Mouse (Mus musculus): ENCODE data around the gene Zfp511. TPM values are rescaled to one million over a fixed set of nuclear protein-coding genes. Genes with fewer than 3 reads are reported as not detected.
A peak's percentile ranks its signal among the peaks of the same experiment; 100 is the strongest.

The Zfp511 gene
- polyA plus RNA-seq, 1 experiment: 4.6 TPM

DNA sequence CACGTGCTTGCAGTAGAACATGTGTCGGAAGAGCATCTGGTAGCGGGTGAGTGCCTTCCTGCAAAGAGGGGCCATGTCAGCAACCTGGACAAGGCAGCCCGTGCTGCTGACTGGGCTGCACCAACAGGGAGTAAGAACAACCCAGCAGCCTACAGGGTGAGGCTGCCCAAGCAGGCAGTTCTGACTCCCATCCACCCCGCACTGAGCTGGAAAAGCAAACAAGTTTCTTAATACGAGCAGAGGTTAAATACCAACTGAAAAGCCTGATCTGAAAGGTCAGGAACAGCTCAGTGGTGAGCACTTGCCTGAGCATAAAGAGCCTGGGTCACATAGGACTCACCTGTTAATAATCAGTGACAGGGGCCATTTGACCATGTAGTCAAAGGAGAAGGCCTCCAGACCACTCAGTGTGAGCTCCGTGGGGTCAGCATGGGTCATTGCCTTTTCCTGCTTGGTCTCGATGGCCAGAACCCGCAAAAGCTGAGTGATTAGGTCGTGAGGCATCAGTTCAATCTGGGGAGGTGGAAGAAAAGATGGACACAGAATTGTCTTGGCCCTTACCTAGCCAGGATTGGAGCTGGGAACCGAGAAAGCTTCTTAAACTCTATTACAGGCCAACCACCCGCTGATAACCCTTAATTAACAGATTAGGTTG lies 35.0 kb upstream of the Zfp511 start:
- Histone ChIP-seq H3K9me3 (ENCODE audit: control insufficient read depth, low read length) (no peaks in the 10 kb centered on the region), H3K27me3 (ENCODE audit: control insufficient read depth) (no peaks in the 10 kb centered on the region), H3K36me3 (ENCODE audit: control insufficient read depth) (peaks cover 98% of the 10 kb centered on the region), H3K4me1 (ENCODE audit: control insufficient read depth) (no peaks in the 10 kb centered on the region), H3K4me3 (replicated peaks) (no peak overlapping the region)
- TF ChIP-seq TAL1 (IDR thresholded peaks at IDR 0.05; ENCODE audit: low read length) (no peak), GATA1 (IDR thresholded peaks at IDR 0.05; ENCODE audit: low read length) (no peak)

- no peaks in the 10 kb centered on the region for H3K4me1 ChIP-seq (ENCODE audit: control insufficient read depth)
- no peak overlapping the region for H3K4me3 ChIP-seq (replicated peaks)
- peaks cover 95% of the 10 kb centered on the region for H3K36me3 ChIP-seq (ENCODE audit: control insufficient read depth)
- H3K9me3 ChIP-seq (ENCODE audit: control insufficient read depth, low read length): no peaks in the 10 kb centered on the region
- no peaks in the 10 kb centered on the region for H3K27me3 ChIP-seq (ENCODE audit: control insufficient read depth)
- TF ChIP-seq TAL1 (IDR thresholded peaks at IDR 0.05; ENCODE audit: low read length) (no peak), GATA1 (IDR thresholded peaks at IDR 0.05; ENCODE audit: low read length) (no peak)
Measured at GRCm38 (mm10) chr7:140004666-140005065, 31.5 kb upstream of the Zfp511 start.

DNA sequence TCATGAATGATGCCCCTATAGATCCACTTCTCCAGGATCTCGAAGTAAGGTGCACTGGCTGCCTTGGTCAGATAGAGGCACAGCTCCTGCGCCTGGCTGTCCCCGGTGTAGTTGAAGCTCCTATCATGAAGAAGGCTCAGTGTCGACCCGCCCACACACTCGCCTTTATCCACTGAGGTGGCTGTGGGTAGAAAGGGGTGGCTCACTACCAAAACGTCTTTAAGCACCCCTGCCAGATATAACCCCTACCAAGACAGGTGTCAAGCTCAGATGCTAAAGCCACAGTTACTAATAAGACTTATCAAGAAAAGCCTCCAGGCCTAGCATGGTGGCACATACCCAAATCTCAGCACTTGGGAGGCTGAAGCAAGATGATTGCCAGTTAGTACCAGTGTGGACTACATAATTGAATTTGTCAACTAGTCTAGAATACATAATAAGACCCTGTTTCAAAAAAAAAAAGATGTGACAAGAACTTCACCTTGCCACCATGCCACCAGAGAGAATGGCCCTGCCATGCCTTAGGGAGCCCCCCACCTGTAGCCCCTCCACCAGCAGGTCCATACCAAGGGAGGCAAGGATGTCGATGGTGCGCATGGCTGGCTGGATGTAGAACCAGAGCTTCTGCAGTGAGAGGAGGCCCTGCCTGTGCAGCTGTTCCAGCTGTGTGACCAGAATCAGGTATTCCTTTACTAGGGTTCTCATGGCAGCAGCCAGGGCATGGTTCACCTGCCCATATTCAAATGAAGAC lies 29.2 kb upstream of the Zfp511 start:
- H3K9me3 ChIP-seq (ENCODE audit: control insufficient read depth, low read length): peaks cover 3% of the 10 kb centered on the region; the same call in 1 of the 2 replicates
- H3K4me1 ChIP-seq (ENCODE audit: control insufficient read depth): no peaks in the 10 kb centered on the region
- peaks cover 87% of the 10 kb centered on the region for H3K36me3 ChIP-seq (ENCODE audit: control insufficient read depth)
- no peak overlapping the region for H3K4me3 ChIP-seq (replicated peaks)
- TF ChIP-seq GATA1 (IDR thresholded peaks at IDR 0.05; ENCODE audit: low read length) (no peak), TAL1 (IDR thresholded peaks at IDR 0.05; ENCODE audit: low read length) (no peak)
- no peaks in the 10 kb centered on the region for H3K27me3 ChIP-seq (ENCODE audit: control insufficient read depth)

- H3K9me3 ChIP-seq (ENCODE audit: control insufficient read depth, low read length): peaks cover 3% of the 10 kb centered on the region; the same call in 1 of the 2 replicates
- H3K27me3 ChIP-seq (ENCODE audit: control insufficient read depth): no peaks in the 10 kb centered on the region
- H3K4me1 ChIP-seq (ENCODE audit: control insufficient read depth): no peaks in the 10 kb centered on the region
- peaks cover 79% of the 10 kb centered on the region for H3K36me3 ChIP-seq (ENCODE audit: control insufficient read depth)
- TF ChIP-seq TAL1 (IDR thresholded peaks at IDR 0.05; ENCODE audit: low read length): no peak
- no peak for TF ChIP-seq GATA1 (IDR thresholded peaks at IDR 0.05; ENCODE audit: low read length)
- no peak overlapping the region for H3K4me3 ChIP-seq (replicated peaks)
Measured at GRCm38 (mm10) chr7:140007781-140008180, 28.4 kb upstream of the Zfp511 start.

- Histone ChIP-seq H3K9me3 (ENCODE audit: control insufficient read depth, low read length) (peaks cover 12% of the 10 kb centered on the region), H3K36me3 (ENCODE audit: control insufficient read depth) (peaks cover 55% of the 10 kb centered on the region), H3K4me1 (ENCODE audit: control insufficient read depth) (no peaks in the 10 kb centered on the region), H3K27me3 (ENCODE audit: control insufficient read depth) (no peaks in the 10 kb centered on the region), H3K4me3 (replicated peaks) (no peak overlapping the region)
- TF ChIP-seq GATA1 (IDR thresholded peaks at IDR 0.05; ENCODE audit: low read length) (no peak), TAL1 (IDR thresholded peaks at IDR 0.05; ENCODE audit: low read length) (no peak)
Measured at GRCm38 (mm10) chr7:140011336-140011735, 24.9 kb upstream of the Zfp511 start.

- Histone ChIP-seq H3K27me3 (ENCODE audit: control insufficient read depth) (no peaks in the 10 kb centered on the region), H3K9me3 (ENCODE audit: control insufficient read depth, low read length) (peaks cover 14% of the 10 kb centered on the region), H3K4me1 (ENCODE audit: control insufficient read depth) (peaks cover 26% of the 10 kb centered on the region), H3K4me3 (replicated peaks) (no peak overlapping the region), H3K36me3 (ENCODE audit: control insufficient read depth) (peaks cover 74% of the 10 kb centered on the region)
- TF ChIP-seq TAL1 (IDR thresholded peaks at IDR 0.05; ENCODE audit: low read length) (no peak), GATA1 (IDR thresholded peaks at IDR 0.05; ENCODE audit: low read length) (no peak)
Measured at GRCm38 (mm10) chr7:140031771-140032170, 4.4 kb upstream of the Zfp511 start.

DNA sequence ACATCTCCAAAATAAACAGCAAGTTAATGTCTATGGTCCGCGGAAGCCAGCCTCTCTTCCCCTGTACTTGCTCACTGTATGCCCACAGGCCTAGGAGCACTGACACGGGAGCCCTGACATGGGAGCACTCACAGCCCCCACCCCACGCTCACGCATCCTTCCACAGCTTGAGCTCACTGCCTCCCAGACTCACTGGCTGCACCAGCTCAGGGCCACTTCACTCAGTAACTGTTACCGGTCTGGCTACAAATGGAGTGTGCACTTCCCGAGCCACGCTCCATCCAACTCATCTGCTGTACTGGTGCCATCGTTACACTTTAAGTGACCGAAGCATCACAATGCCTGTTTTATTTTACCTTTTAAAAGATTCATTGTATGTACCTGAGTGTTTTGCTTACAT lies 3.8 kb upstream of the Zfp511 start:
- Histone ChIP-seq H3K4me3 (replicated peaks) (no peak overlapping the region), H3K4me1 (ENCODE audit: control insufficient read depth) (peaks cover 32% of the 10 kb centered on the region), H3K36me3 (ENCODE audit: control insufficient read depth) (peaks cover 78% of the 10 kb centered on the region), H3K27me3 (ENCODE audit: control insufficient read depth) (no peaks in the 10 kb centered on the region), H3K9me3 (ENCODE audit: control insufficient read depth, low read length) (peaks cover 14% of the 10 kb centered on the region)
- no peak for TF ChIP-seq GATA1 (IDR thresholded peaks at IDR 0.05; ENCODE audit: low read length)
- TF ChIP-seq TAL1 (IDR thresholded peaks at IDR 0.05; ENCODE audit: low read length): no peak

GRCm38 (mm10) chr7:140033386-140033785 lies 2.8 kb upstream of the Zfp511 start:
- Histone ChIP-seq H3K4me1 (ENCODE audit: control insufficient read depth) (peaks cover 35% of the 10 kb centered on the region), H3K27me3 (ENCODE audit: control insufficient read depth) (no peaks in the 10 kb centered on the region), H3K36me3 (ENCODE audit: control insufficient read depth) (peaks cover 80% of the 10 kb centered on the region), H3K4me3 (replicated peaks) (no peak overlapping the region), H3K9me3 (ENCODE audit: control insufficient read depth, low read length) (peaks cover 7% of the 10 kb centered on the region)
- TF ChIP-seq GATA1 (IDR thresholded peaks at IDR 0.05; ENCODE audit: low read length) (no peak), TAL1 (IDR thresholded peaks at IDR 0.05; ENCODE audit: low read length) (no peak)

DNA sequence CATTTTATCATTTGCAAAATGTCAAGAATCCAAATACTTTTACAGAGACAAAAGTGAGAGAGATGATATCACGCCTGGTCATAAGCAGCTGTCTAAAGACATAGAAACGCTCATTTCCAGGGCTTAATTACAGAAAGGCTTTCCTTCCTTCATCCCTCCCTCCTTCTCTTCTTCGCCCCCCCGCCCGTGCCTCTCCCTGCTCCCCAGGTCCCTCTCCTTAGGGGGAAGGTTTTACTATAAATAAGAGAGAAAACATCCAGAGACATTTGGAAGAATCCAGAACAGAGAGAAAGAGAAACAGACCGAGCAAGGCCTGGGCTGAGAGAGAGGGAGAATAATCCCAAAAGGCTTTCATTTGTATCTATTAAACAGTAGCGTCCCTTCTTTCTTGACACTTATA lies 735 bp upstream of the Zfp511 start:
- TF ChIP-seq GATA1 (IDR thresholded peaks at IDR 0.05; ENCODE audit: low read length) (no peak), TAL1 (IDR thresholded peaks at IDR 0.05; ENCODE audit: low read length) (no peak)
- H3K4me1 ChIP-seq (ENCODE audit: control insufficient read depth): peaks cover 35% of the 10 kb centered on the region
- no peaks in the 10 kb centered on the region for H3K27me3 ChIP-seq (ENCODE audit: control insufficient read depth)
- H3K4me3 ChIP-seq (replicated peaks): peak overlapping the region; percentile 77
- H3K9me3 ChIP-seq (ENCODE audit: control insufficient read depth, low read length): no peaks in the 10 kb centered on the region
- H3K36me3 ChIP-seq (ENCODE audit: control insufficient read depth): peaks cover 80% of the 10 kb centered on the region

Data from erythroblast, embryonic 14.5 days (primary cell).